Mouse (Mus musculus): Measurements from ENCODE around the gene Strap.

DNA sequence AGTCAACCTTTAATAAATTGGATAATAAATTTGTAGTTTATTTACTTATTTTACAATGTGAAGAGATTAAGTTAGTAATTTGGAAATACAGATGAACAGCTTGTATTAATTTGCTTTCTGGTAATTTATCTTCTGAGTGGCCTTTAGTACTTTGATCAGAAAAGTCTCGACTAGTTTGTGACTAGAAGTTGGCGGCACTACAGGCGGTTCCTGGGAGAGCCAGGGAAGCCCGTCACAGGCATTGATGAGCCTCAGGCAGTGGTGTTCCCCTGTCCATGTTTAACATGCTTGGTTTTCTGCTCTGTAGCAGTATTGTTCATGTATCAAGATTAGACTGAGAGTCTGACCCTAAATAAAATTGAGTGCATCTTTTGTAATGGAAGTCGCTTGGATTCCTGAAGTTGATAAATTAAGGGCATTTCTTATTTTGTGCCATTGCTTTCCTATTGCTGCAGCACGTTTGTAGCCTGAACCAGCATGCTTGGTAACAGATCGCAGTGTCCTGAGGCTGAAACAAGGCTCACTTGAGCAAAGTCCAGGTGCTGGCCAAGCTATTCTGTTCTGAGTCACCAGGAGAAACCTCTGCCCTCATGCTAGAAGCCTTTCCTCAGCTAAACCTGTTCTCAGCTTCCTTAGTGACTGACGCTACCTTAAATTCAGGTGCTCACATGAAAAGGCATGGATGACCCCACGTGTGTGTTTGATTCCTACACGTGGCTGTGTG lies 16.8 kb downstream of the Strap start:
- TF ChIP-seq CTCF (IDR thresholded peaks at IDR 0.05; ENCODE audit: low read depth) = no peak
- no peak for TF ChIP-seq EP300 (IDR thresholded peaks at IDR 0.05; ENCODE audit: low read depth)

Measured in liver, embryonic 14.5 days (tissue).